Mouse (Mus musculus) ovary, postnatal 14 days (tissue): Measurements from ENCODE around the gene Lactb.
"Not testable (repeated sequence)": the region's sequence is repeated elsewhere in the genome, so short reads cannot be mapped to it uniquely, and the experiment has no call there.

Experiments used
- DNase-seq: peaks from one replicate; pipeline ENCODE4 v3.0.0; 2022; ENCODE audit warnings: low spot score

Lactb gene

DNA sequence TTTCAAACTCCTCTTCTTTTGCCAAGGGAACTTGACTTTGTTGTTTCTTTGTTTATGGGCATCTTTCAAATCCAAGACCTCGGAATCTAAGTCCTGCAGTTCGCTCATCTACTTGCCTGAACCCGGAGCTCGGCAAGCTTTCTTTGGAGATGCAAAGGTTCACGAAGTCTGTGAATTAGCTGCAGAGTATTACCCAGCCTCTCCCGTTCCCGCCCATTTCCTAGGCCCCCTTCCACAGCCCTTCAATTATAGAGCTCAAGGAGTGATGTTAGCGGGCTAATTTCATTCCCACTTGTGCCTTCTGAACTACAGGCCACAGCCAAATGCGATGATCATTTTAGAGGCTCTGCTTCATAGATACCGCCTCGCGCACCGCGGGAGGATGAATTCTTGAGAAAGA, 55.3 kb downstream of the Lactb start:
- peak; percentile 10 for DNase-seq

DNA sequence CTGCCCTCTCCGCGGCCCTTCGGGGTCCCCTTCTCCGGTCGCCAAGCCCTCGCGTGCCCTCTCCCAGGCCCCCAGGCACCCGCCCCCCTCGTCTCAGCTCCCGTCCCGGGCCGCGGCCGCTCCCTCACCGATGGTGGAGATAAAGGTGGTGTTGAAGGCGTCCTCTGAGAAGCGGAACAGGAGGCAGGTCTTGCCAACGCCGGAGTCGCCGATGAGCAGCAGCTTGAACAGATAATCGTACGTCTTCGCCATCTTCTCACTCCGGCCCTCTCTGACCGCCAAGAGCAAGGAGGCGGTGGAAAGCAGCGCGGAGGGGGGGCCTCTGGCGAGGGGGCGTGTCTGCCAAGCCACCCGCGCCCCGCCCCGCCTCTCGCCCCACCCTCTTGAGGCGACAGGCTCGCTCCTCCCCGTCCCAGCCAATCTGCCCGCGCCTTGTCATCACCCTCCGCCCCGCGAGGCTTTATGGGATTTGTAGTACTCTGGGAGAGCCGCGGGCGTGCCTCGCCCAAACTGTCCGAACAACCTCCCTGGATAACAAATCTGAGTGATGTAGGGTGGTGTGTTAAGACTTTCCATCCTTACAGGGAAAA, 55.8 kb downstream of the Lactb start, which contains the start of gene Rab8b:
Rab8b (minus strand) TSS at position 306 of the 590 bp plus-strand sequence.
- DNase-seq: peak; percentile 94

DNA sequence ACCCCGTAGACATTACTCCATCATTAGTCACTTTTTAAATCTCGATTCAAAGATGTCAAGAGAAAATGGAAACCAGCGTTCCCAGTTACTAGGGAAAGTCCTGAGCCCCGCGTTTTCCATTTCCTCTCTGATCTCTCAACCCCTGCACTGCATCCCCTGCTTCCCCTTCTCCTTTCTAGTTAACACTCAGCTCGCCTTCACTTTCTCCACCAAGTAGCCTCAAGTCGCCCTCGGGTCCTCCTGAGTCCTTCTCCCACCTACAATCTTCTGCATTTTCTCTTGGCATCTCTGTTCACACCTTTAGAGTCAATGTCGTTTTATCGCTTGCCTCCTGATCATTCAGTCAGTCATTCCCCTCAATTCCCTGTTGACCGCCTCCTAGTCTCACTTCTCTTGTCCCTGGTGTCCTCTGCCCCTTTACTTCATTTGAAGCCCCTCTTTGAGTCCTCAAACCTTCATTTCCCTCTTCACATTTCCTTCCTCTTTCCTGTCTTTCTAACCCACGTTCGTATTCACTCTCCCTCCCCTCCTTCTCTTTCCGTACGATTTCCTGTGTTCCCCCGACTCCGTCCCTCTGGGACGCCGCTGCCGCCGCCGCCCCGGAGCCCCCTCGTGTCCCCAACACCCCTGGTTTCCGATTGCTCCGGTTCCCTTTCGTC, 56.5 kb downstream of the Lactb start:
- no peak for DNase-seq

DNA sequence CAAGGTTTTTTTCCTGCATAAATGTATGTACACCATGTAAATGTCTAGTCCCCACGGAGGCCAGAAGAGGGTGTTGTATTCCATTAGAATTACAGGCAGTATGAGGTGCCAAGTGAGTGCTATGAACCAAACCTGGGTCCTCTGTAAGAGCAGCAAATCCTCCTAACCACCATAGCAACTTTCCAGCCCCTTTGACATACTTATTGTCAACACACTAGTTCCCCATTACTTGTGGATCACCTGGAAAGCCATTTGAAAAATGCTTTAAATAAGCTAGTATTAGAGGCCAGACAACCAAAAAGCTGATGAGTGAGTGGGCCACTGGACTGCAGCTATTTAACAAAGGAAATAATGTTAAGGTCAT, 57.4 kb downstream of the Lactb start:
- DNase-seq: no peak

DNA sequence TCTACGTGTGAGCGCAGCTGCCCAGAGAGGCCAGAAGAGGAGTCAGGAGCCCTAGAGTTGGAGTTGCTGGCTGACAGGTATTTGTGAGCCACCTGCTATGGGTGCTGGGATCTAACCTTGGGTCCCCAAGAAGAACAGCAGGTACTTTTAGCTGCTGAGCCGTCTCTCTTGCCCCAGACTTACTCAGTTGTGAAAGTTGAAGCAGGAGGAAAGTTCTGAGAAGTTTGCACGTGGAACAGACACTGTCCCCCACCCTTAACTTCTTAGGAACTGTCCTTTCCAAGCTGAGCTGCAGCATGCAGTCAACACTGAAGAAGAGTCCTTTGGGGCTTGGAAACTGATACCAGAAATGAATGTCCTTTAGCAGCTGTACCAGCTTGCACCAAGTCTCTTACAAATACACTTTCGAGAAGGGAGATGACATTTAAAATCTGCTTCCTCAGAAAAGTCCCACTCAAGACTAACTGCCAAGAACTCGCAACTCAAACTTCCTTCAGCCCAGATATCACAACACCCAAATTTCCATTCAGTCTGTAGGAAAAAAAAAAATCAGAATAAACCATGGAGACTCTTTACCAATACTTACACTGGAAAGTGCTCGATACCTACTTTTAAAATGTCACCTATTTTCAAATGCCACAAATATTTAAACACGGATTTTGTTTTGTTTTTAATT, 57.9 kb downstream of the Lactb start:
- DNase-seq: no peak

DNA sequence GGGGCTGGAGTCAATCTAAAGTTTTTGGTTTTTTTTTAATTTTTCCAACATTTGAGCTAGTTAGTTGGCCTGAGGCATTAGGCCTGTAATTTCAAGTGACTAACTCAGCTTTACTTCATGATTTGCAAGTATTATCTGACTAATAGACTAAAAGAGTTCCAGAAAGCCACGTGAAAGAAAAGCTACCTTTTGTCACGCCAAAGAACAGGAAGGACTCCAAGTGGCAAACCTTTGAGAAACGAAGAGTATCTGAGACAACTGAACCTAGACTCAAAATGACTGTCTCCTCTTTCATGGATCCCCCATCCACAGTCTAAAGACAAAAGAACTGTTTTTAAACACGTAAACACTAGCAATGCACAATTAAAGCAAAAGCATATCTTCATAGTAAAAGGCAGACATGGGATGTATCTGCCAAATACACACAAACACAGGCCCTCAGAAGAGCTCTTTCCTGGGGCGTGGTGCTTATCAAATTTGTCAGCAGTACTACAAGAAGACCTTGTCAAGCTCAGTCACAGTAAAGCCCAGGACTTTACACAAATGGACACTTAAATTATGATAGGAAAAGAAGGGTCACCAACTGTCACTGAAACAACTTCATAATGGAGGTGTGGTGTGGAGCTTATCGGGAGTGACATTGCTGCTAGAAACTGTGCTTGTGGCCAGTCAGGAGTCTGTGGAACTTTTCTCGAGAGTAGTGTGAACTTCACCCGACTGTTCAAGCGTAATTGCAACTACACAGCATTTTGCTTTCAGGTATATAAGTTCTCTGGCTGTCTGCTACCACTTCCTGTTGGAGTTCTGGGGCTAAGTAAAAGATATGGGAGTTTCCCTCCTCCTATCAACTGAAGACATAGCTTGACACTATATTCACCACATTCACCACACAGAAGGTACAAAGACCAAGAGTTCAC, 59.2 kb downstream of the Lactb start:
- no peak for DNase-seq

DNA sequence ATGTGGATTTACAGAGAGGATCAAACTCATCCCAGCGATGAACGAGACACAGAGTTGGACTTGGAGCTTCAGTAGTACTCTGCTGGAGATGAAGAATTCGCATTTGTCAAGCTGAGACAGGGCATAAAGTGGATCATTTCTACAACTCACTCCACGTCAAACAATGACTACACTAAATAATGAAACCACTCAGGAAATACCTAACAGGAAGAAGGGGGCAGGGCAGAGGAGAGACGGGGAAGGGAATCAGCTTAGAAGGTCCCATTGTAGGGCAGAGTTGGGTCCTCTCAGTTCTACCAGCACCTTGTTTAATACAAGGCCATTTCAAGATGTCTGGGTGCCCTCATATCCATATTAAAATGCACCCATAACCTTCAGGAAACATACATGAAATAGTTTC, 59.9 kb downstream of the Lactb start:
- no peak for DNase-seq

DNA sequence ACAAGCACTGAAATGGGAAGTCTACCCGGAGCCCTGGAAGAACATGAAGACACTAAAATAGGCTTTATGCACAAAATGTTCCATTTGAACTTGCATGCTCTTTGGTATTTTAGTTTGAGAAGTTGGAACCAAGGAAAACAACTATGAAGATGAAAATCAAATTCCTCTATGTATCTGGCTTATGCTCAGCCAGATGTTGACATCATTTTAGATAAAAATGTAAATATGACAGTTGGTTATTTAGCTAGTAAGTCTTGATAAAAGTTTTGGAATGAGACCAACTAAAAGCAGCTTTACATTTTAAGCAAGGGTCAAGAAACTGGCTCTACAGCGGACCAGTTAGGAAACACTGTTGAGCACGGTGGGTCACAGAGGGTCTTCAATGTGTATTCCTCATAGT, 60.7 kb downstream of the Lactb start:
- no peak for DNase-seq

DNA sequence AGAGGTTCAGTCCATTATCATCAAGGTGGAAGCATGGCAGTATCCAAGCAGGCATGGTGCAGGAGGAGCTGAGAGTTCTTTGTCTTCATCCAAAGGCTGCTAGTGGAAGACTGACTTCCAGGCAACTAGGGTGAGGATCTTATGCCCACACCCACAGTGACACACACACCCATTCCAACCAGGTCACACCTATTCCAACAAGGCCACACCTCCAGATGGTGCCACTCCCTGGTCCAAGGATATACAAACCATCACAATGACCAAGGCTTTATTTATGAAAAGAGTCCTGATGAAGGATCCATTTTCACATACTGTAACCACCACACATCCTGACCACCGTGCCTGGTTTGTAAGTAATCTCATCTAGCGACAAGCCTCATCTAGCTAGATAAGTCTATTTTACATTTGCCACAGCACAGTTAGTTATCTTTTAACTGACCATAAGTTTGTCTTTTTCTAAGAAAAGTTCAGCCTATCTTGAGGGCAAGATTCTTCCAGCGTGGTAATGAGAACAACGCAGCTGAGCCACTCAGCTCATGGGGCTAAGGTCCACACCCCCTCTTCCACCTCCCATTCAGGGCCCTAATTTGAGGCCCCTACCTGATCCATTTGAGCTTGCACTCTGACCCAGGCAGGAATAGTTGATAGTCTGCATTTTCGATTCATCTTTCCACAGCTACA, 61.9 kb downstream of the Lactb start:
- not testable (repeated sequence) for DNase-seq

DNA sequence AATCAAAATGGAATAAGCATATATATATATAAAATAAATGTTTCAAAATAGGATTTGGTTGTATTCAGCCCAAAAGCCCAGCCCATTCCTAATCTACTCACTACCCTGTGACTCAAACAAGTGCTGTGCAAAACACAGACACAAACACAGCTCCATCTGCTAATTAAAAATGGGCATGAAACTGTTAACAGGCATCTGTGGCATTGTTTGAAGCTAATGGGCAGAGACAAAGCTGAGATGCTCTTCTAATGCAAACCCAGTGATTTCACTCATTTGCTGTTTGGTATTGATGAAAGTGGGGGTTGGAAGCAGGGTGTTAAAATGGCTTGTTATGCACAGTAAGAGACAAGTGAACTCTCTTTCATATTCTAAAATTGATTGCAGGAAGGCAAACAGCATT, 63.0 kb downstream of the Lactb start:
- DNase-seq: no peak

DNA sequence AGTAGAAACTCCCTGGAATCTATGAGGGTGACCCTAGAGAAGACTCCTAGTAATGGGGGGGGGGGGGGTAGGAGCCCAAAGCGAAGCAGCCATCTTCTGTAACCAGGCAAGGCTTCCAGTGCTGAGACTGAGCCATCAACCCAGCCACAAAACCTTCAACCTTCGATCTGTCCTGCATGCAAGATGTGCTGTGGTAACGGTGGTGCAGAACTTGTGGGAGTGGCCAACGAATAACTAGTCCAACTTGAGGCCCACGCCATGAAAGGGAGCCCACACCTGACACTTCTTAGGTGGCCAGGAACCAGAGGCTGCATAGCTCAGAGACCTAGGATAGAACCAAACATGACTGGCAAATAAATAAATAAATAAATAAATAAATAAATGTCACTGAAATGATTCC, 64.6 kb downstream of the Lactb start:
- DNase-seq: no peak

DNA sequence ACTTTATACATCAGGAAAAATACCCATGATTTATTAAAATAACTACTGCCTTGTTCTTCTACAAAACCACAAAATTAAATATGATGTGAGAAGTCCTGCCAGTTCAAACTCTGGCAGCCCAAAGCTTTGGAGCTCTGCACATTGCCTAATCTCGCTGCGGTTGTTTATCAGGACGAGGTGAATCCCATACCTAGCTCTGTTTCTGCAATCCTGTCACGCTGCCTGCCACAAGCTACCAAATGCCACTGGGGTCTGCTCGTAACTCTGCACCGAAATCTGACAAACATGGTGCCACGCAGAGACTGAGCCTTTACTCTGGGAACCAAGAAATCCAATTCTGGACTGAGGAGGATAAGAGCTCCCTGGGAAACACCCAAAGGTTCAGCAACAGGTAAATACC, 65.4 kb downstream of the Lactb start:
- DNase-seq: no peak

DNA sequence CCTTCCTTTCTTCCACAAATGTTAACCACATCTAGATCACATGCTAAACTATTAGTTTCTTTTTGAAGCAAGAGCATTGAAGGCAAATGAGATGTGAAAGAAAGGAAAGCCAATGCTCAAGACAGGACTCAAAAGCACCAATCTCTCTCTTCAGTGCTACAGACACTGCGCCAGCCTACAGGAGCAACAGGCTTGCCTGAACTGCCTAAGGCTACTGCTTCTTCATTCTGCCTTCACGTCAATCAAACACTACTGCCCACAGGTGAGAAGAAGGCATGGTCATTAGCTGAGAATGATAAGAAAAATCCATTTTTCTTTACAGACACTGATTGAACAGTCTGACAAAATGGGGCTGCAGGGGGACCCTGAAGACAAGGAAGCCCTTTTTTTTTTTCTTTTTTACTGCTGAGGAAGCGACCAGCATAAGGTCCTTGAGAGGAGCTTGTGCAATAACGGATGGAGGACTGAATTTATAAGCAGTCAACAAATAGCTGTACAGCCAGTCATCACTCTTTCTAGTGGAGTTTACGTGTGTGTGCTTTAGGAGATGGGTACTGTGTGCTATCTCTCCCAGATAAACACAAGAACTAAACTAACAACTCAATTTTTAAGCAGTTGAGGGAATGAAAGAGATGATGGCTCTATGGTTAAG, 67.4 kb downstream of the Lactb start:
- DNase-seq: no peak

DNA sequence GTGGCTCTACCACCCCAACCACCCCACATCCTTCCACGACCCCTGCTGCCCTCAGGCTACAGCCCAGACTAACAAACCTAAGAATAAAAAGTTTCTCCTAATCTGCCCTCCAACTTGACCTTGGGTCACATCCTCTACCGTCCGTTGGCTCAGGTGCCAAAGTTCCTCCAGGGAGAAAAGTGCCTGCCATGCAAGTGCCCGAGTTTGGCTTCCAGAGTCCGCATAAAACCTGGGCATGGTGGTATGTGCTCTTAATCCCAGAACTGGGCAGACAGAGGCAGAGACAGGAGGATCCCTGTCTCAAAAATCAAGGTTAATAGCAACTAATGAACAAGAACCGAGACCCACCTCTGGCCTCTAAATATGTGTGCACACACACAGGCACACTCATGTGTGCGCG, 68.2 kb downstream of the Lactb start:
- no peak for DNase-seq

DNA sequence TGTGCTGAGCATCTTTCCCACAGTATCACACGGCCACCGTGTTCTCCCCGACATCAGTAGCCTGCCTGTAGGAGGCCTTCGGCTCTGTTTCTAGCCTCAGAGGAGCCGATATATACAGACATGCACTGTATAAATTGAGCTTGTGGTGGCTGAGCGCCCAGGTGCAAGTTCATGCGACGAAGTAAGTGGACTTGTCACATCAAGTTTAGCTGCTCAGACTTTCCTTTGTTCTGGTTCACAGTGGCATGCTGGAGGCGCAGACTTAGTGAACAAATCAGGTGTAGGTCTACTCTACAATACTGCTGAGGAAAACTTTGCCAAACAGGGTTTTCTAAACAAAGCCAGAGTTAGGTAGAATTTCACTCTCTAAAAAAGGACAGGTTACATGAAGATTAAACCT, 69.3 kb downstream of the Lactb start:
- DNase-seq: no peak
